Mouse (Mus musculus): ENCODE results near the gene Toe1.

DNA sequence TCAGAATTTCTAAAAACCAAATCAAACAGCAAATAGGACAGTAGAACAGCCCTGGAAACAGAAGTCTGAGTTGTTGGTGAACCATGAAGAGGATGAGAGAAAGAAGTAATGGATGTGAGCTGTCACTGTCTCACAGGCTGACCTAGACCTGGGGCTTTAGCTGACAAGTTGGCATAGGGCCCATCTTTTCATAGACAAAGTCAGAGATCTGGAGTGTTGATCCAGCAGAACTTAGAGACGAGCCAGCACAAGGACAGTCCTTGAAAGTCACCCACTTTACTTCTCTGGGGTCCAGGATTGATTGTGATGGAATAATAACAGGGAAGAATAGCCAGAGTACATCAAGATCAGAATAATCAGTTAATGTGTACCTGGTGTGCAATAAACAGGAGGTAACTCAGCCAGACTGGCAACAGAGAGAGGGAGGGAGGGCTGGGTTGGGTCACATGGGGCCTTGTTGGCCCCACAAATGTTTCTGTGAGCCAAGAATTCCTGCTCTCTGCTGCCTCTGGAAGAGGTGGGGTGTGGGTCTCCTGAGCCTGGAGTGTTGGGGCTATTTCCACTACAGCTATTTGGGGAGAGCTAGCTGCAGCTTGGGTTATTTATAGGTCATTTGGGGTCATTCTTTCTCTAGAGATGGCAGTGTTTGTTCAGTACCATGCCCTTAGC is 10.9 kb downstream of the Toe1 start:
- TF ChIP-seq POLR2A (IDR thresholded peaks at IDR 0.05; ENCODE audit: borderline replicate concordance, control insufficient read depth, low read depth, low read length) = no peak
- TF ChIP-seq CTCF (IDR thresholded peaks at IDR 0.05; ENCODE audit: control insufficient read depth, insufficient read depth, low read length) = no peak
